Mouse (Mus musculus) lung, postnatal 0 days (tissue): ENCODE measurements around the gene Zfp872. TPM values are rescaled to one million over a fixed set of nuclear protein-coding genes. Genes with fewer than 3 reads are reported as not detected.

Experiments
- ATAC-seq: fragments of 200-750 bp; cut with Nextera tagmentation; 2 replicates; pipeline ENCODE4 v1.8.0; 2017; ENCODE audit warnings: moderate library complexity
- DNase-seq: peaks from one replicate; pipeline ENCODE4 v3.0.0-alpha.2; 2016; ENCODE audit warnings: low spot score
- H3K27ac ChIP-seq: fragments of 300-500 bp; sonication (generic); 2 replicates; pipeline ENCODE4 v1.5.1; 2014; ENCODE audit warnings: antibody characterized with exemption, mild to moderate bottlenecking, low read length, mixed read lengths
- H3K27me3 ChIP-seq: fragments of 300-500 bp; sonication (generic); replicated peaks from 2 replicates; pipeline ENCODE4 v1.6.1; 2014; ENCODE audit warnings: low read length, mixed read lengths; ENCODE audit not compliant: insufficient read depth
- H3K36me3 ChIP-seq: fragments of 300-500 bp; sonication (generic); 2 replicates; pipeline ENCODE4 v1.6.1; 2014; ENCODE audit warnings: low read length, mixed read lengths; ENCODE audit not compliant: insufficient read depth
- H3K4me1 ChIP-seq: fragments of 300-500 bp; sonication (generic); 2 replicates; pipeline ENCODE4 v1.6.1; 2014; ENCODE audit warnings: antibody characterized with exemption, low read depth, low read length, mixed read lengths; ENCODE audit not compliant: insufficient read depth
- H3K4me2 ChIP-seq: fragments of 300-500 bp; sonication (generic); replicated peaks from 2 replicates; pipeline ENCODE4 v1.6.1; 2014; ENCODE audit warnings: low read depth, mild to moderate bottlenecking, low read length, moderate library complexity, mixed read lengths
- H3K4me3 ChIP-seq: fragments of 300-500 bp; sonication (generic); 2 replicates; pipeline ENCODE4 v1.5.1; 2014; ENCODE audit warnings: low read depth, low read length
- H3K9ac ChIP-seq: fragments of 300-500 bp; sonication (generic); replicated peaks from 2 replicates; pipeline ENCODE4 v1.6.1; 2014; ENCODE audit warnings: low read depth, mild to moderate bottlenecking
- H3K9me3 ChIP-seq: fragments of 300-500 bp; sonication (generic); 2 replicates; pipeline ENCODE4 v1.6.1; 2016; ENCODE audit warnings: low read length, mixed read lengths
- CTCF ChIP-seq: IDR thresholded peaks from 2 replicates; pipeline ENCODE4 v1.5.1; 2016; ENCODE audit warnings: antibody characterized with exemption, mild to moderate bottlenecking
- EP300 ChIP-seq: IDR thresholded peaks from 2 replicates; pipeline ENCODE4 v1.6.1; 2016; ENCODE audit warnings: antibody characterized with exemption, mild to moderate bottlenecking, control low read depth
- WGBS: fragments of 180-500 bp; shearing (Covaris S2); extraction: QIAGEN DNeasy Blood & Tissue Kit; methylation state at CpG from one replicate; pipeline ENCODE4 v1.1.7; 2014; 5-methylcytosine and 5-hydroxymethylcytosine counted together
- polyA plus RNA-seq: library from polyadenylated mRNA; unstranded; fragments of >200 nt; fragmentation: Nextera tagmentation; extraction: Ambion mirVana; gene quantifications from 2 replicates; pipeline ENCODE4 v1.2.1, GENCODE M21; 2015

Zfp872 gene
- polyA plus RNA-seq, 1 experiment from 2014 or later, result 0.49 TPM

DNA sequence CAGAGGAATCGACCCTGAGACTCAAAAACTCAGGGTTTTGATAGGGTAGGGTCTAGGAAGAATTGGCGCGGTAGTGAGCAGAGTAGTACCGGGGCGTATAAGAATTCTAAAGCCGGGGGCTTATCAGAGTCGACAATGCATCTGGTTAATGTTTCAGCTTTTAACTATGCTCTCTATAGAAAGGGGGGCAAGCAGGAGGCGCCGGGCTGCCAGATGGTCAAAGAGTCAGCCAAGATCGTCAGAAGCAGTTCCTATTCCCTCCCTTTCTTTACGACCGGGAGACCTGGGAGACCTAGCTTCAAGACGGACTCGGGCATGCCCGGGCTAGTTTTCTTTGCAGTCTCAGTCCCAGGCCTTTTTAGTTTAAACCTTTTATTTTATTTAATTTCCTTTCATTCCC lies 39.0 kb downstream of the Zfp872 start:
- no peak overlapping the region for H3K4me2 ChIP-seq
- DNase-seq (peak; percentile 56), ATAC-seq (no peak)
- no peak overlapping the region for H3K9ac ChIP-seq
- H3K4me1 ChIP-seq, result no peaks in the 10 kb centered on the region
- H3K9me3 ChIP-seq, result no peaks in the 10 kb centered on the region
- 69% methylated on average over 15 of the region's 15 CpGs for WGBS
- no peak overlapping the region for H3K4me3 ChIP-seq
- TF ChIP-seq CTCF, result no peak
- no peak for TF ChIP-seq EP300
- H3K27ac ChIP-seq, result peak overlapping the region; percentile 66
- no peaks in the 10 kb centered on the region for H3K36me3 ChIP-seq
- H3K27me3 ChIP-seq, result no peaks in the 10 kb centered on the region

- DNase-seq, result no peak
- no peak for ATAC-seq
- no peak overlapping the region for H3K27ac ChIP-seq
- no peaks in the 10 kb centered on the region for H3K36me3 ChIP-seq
- no peaks in the 10 kb centered on the region for H3K4me1 ChIP-seq
- TF ChIP-seq CTCF, result no peak
- TF ChIP-seq EP300, result no peak
- H3K4me3 ChIP-seq, result no peak overlapping the region
- H3K27me3 ChIP-seq, result no peaks in the 10 kb centered on the region
- no peaks in the 10 kb centered on the region for H3K9me3 ChIP-seq
- H3K9ac ChIP-seq, result no peak overlapping the region
- no peak overlapping the region for H3K4me2 ChIP-seq
- 70% methylated on average over 7 of the region's 7 CpGs for WGBS
These were observed 41.6 kb downstream of the Zfp872 start for GRCm38 (mm10) chr9:22229386-22230026.

- no peak for ATAC-seq
- Histone ChIP-seq H3K36me3 (0 out of 2 replicates have a peak, but pooled peaks cover 3% of the 10 kb centered on the region), H3K27me3 (no peaks in the 10 kb centered on the region), H3K4me3 (no peak overlapping the region), H3K9me3 (no peaks in the 10 kb centered on the region), H3K9ac (no peak overlapping the region), H3K27ac (no peak overlapping the region), H3K4me2 (no peak overlapping the region), H3K4me1 (no peaks in the 10 kb centered on the region)
- TF ChIP-seq CTCF, result no peak
- no peak for TF ChIP-seq EP300
- WGBS, result 62% methylated on average over 3 of the region's 3 CpGs
- DNase-seq, result no peak
These were observed 42.2 kb downstream of the Zfp872 start for GRCm38 (mm10) chr9:22230061-22230460.

DNA sequence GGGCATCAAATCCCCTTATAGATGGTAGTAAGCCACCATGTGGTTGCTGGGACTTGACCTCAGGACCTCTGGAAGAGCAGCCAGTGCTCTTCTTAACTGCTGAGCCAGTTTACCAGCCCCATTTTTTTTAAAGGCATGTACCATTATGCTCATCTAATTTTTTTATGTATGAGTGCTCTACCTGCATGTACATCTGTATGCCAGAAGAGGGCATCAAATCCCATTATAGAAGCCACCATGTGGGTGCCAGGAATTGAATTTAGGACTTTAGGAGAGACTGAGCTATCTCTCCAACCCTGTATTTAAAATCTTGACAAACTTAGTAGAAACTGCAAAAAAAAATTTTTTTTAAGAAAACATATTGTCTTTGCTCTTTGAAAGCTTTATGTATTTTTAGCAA lies 42.7 kb downstream of the Zfp872 start:
- H3K4me3 ChIP-seq, result no peak overlapping the region
- DNase-seq (peak; percentile 35), ATAC-seq (no peak)
- no peak overlapping the region for H3K9ac ChIP-seq
- no peak overlapping the region for H3K27ac ChIP-seq
- no peak overlapping the region for H3K4me2 ChIP-seq
- H3K9me3 ChIP-seq, result no peaks in the 10 kb centered on the region
- 0 out of 2 replicates have a peak, but pooled peaks cover 6% of the 10 kb centered on the region for H3K36me3 ChIP-seq
- TF ChIP-seq EP300 (no peak), CTCF (peak; percentile 58)
- H3K4me1 ChIP-seq, result no peaks in the 10 kb centered on the region
- H3K27me3 ChIP-seq, result no peaks in the 10 kb centered on the region

DNA sequence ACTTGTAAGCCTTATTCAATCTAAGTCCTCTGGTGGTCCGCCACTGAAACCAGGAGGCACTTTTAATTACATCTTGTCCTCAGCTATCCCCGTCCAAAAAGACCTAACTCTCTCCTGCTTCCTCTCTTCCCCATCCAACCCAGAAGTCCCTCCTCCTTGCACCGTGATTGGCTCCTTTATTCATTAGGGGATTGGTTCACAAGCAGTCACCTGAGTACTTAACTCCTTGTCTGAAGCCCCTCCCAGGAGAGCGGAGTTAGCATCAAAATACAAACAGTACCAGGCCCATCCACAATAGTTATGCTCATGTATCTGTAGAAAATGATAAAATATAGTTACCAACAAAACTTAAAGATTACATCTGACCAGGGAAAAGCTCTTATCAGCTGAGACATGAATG lies 52.1 kb downstream of the Zfp872 start:
- Histone ChIP-seq H3K4me3 (no peak overlapping the region), H3K4me2 (no peak overlapping the region), H3K4me1 (no peaks in the 10 kb centered on the region), H3K36me3 (peaks cover 51% of the 10 kb centered on the region), H3K27me3 (no peaks in the 10 kb centered on the region), H3K9me3 (no peaks in the 10 kb centered on the region; the same call in 1 of the 2 replicates), H3K27ac (no peak overlapping the region), H3K9ac (no peak overlapping the region)
- WGBS, result 96% methylated on average over 4 of the region's 4 CpGs
- no peak for TF ChIP-seq EP300
- TF ChIP-seq CTCF, result no peak
- DNase-seq, result no peak
- ATAC-seq, result no peak

DNA sequence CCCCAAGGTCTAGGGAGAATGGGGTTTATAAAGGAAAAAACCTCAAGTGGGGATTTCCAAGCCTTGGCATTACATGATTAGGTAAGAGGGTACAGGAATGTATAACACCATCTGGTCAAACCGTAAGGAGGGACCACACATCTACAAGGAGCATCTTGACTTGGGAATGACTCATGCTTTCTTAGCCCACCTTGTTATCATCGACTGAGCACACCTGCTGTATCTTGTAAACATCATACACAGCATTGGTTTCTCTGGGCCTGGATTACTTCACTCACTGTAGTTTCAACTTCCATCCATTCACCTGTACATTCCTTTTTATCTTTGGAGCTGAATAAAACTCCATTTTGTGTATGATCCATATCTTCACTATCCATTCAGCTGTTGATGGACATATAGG lies 56.4 kb downstream of the Zfp872 start:
- WGBS, result 82% methylated on average over 2 of the region's 2 CpGs
- no peak overlapping the region for H3K4me2 ChIP-seq
- peaks cover 22% of the 10 kb centered on the region for H3K36me3 ChIP-seq
- H3K9me3 ChIP-seq, result peaks cover 4% of the 10 kb centered on the region; the same call in 1 of the 2 replicates
- no peak overlapping the region for H3K4me3 ChIP-seq
- TF ChIP-seq CTCF (no peak), EP300 (no peak)
- H3K27ac ChIP-seq, result no peak overlapping the region
- DNase-seq (no peak), ATAC-seq (no peak)
- H3K27me3 ChIP-seq, result no peaks in the 10 kb centered on the region
- no peak overlapping the region for H3K9ac ChIP-seq
- H3K4me1 ChIP-seq, result no peaks in the 10 kb centered on the region

Other genes starting within 250 kb of the Zfp872 start
- gene Swsap1, start 232.3 kb upstream of the Zfp872 start, polyA plus RNA-seq, result 5.7 and 5.8 TPM in 2 replicates
- gene Epor, start 224.6 kb upstream of the Zfp872 start, polyA plus RNA-seq, result 5.7 and 7.4 TPM in 2 replicates
- 6.0 and 6.4 TPM in 2 replicates for gene Rgl3, start 198.6 kb upstream of the Zfp872 start, polyA plus RNA-seq
- gene Ccdc151, start 185.5 kb upstream of the Zfp872 start, polyA plus RNA-seq, result 5.3 and 6.0 TPM in 2 replicates
- gene Prkcsh, start 185.3 kb upstream of the Zfp872 start, polyA plus RNA-seq, result 51.9 and 56.1 TPM in 2 replicates
- 0.04 TPM in 1 of 2 replicates, not detected in the other for gene Elavl3, start 136.1 kb upstream of the Zfp872 start, polyA plus RNA-seq
- not detected in 2 replicates for gene Gm49318, start 116.8 kb upstream of the Zfp872 start, polyA plus RNA-seq
- 8.8 and 8.9 TPM in 2 replicates for gene Zfp653, start 116.7 kb upstream of the Zfp872 start, polyA plus RNA-seq
- 21.3 and 21.9 TPM in 2 replicates for gene Ecsit, start 102.7 kb upstream of the Zfp872 start, polyA plus RNA-seq
- gene Cnn1, start 88.9 kb upstream of the Zfp872 start, polyA plus RNA-seq, result 43.7 and 64.8 TPM in 2 replicates
- 188 and 191 TPM in 2 replicates for gene Elof1, start 70.9 kb upstream of the Zfp872 start, polyA plus RNA-seq
- gene Acp5, start 52.4 kb upstream of the Zfp872 start, polyA plus RNA-seq, result 8.9 and 9.1 TPM in 2 replicates
- 100 and 112 TPM in 2 replicates for gene Pigyl, start 31.2 kb upstream of the Zfp872 start, polyA plus RNA-seq
- gene Zfp809, start 37.6 kb downstream of the Zfp872 start, polyA plus RNA-seq, result 17.8 and 20.0 TPM in 2 replicates
- gene Zfp599, start 71.8 kb downstream of the Zfp872 start, polyA plus RNA-seq, result 0.84 and 0.97 TPM in 2 replicates
- gene Zfp810, start 119.6 kb downstream of the Zfp872 start, polyA plus RNA-seq, result 13.6 and 15.3 TPM in 2 replicates
- 2.8 and 4.2 TPM in 2 replicates for gene Anln, start 201.1 kb downstream of the Zfp872 start, polyA plus RNA-seq
- gene 9530077C05Rik, start 223.4 kb downstream of the Zfp872 start, polyA plus RNA-seq, result 4.5 and 4.9 TPM in 2 replicates